Mouse (Mus musculus) embryonic facial prominence, embryonic 10.5 days (tissue): ENCODE data around the gene Agap2. TPM values are rescaled to one million over a fixed set of nuclear protein-coding genes. Genes with fewer than 3 reads are reported as not detected.
A peak's percentile ranks its signal among the peaks of the same experiment; 100 is the strongest.
"Not testable (repeated sequence)": the region's sequence is repeated elsewhere in the genome, so short reads cannot be mapped to it uniquely, and the experiment has no call there.

ENCODE experiments used
- DNase-seq: peaks from one replicate; pipeline ENCODE4 v3.0.0-alpha.2; 2017; ENCODE audit warnings: low spot score
- H3K27ac ChIP-seq: fragments of 300-500 bp; sonication (generic); replicated peaks from 2 replicates; pipeline ENCODE4 v1.5.1; 2016; ENCODE audit warnings: mild to moderate bottlenecking
- H3K27me3 ChIP-seq: fragments of 300-500 bp; sonication (generic); replicated peaks from 2 replicates; pipeline ENCODE4 v1.6.1; 2016; ENCODE audit warnings: low read depth, mild to moderate bottlenecking; ENCODE audit not compliant: poor library complexity, severe bottlenecking
- H3K36me3 ChIP-seq: fragments of 300-500 bp; sonication (generic); replicated peaks from 2 replicates; pipeline ENCODE4 v1.6.1; 2016; ENCODE audit warnings: mild to moderate bottlenecking, moderate library complexity
- H3K4me1 ChIP-seq: fragments of 300-500 bp; sonication (generic); 2 replicates; pipeline ENCODE4 v1.6.1; 2016
- H3K4me3 ChIP-seq: fragments of 300-500 bp; sonication (generic); 2 replicates; pipeline ENCODE4 v1.5.1; 2016; ENCODE audit warnings: mild to moderate bottlenecking, moderate library complexity
- H3K9me3 ChIP-seq: fragments of 300-500 bp; sonication (generic); 2 replicates; pipeline ENCODE4 v1.6.1; 2016; ENCODE audit warnings: mild to moderate bottlenecking
- WGBS: fragments of 180-500 bp; shearing (Covaris S2); methylation state at CpG from one replicate; pipeline ENCODE4 v1.1.7; 2016; 5-methylcytosine and 5-hydroxymethylcytosine counted together
- polyA plus RNA-seq: library from polyadenylated mRNA; unstranded; fragments of >200 nt; fragmentation: Nextera tagmentation; extraction: Ambion mirVana; gene quantifications from 2 replicates; pipeline ENCODE4 v1.2.1, GENCODE M21; 2016

Gene Agap2
- polyA plus RNA-seq, 1 experiment from 2014 or later, result 0.04 TPM

GRCm38 (mm10) chr10:127061513-127061912, 13.6 kb upstream of the Agap2 start:
- DNase-seq, result no peak
- WGBS, result 73% methylated on average over 2 of the region's 2 CpGs
- no peak overlapping the region for H3K27ac ChIP-seq
- peaks cover 53% of the 10 kb centered on the region for H3K27me3 ChIP-seq
- H3K36me3 ChIP-seq, result peaks cover 35% of the 10 kb centered on the region
- H3K4me3 ChIP-seq, result no peak overlapping the region
- H3K9me3 ChIP-seq, result no peaks in the 10 kb centered on the region
- peaks cover 58% of the 10 kb centered on the region for H3K4me1 ChIP-seq

DNA sequence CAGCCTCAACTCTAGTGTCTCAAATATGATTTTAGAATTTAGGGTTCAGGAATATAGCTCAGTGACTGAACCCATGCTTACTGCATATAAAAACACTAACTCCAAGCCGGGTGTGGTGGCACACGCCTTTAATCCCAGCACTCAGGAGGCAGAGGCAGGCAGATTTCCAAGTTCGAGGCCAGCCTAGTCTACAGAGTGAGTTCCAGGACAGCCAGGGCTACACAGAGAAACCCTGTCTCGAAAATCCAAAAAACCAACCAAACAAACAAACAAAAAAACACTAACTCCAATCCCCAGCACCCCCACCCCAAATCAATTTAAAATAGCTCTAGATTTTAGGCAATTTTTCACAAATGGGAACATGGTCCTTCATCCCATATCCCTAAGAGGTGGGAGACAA, 13.0 kb upstream of the Agap2 start:
- Histone ChIP-seq H3K27me3 (peaks cover 52% of the 10 kb centered on the region), H3K4me1 (peaks cover 62% of the 10 kb centered on the region)
- 85% methylated on average over 4 of the region's 4 CpGs for WGBS

GRCm38 (mm10) chr10:127062503-127062902, 12.6 kb upstream of the Agap2 start:
- no peak for DNase-seq
- Histone ChIP-seq H3K4me1 (peaks cover 62% of the 10 kb centered on the region), H3K27ac (peak overlapping the region; percentile 100; the same call in 1 of the 2 replicates), H3K36me3 (peaks cover 35% of the 10 kb centered on the region), H3K4me3 (peak overlapping the region; percentile 93), H3K9me3 (no peaks in the 10 kb centered on the region), H3K27me3 (peaks cover 47% of the 10 kb centered on the region)
- WGBS, result 83% methylated on average over 5 of the region's 5 CpGs

More for the DNA sequence above, 13.0 kb upstream of the Agap2 start:
- DNase-seq, H3K9me3 ChIP-seq, H3K4me3 ChIP-seq, H3K27ac ChIP-seq: not testable (repeated sequence)
- peaks cover 35% of the 10 kb centered on the region for H3K36me3 ChIP-seq

DNA sequence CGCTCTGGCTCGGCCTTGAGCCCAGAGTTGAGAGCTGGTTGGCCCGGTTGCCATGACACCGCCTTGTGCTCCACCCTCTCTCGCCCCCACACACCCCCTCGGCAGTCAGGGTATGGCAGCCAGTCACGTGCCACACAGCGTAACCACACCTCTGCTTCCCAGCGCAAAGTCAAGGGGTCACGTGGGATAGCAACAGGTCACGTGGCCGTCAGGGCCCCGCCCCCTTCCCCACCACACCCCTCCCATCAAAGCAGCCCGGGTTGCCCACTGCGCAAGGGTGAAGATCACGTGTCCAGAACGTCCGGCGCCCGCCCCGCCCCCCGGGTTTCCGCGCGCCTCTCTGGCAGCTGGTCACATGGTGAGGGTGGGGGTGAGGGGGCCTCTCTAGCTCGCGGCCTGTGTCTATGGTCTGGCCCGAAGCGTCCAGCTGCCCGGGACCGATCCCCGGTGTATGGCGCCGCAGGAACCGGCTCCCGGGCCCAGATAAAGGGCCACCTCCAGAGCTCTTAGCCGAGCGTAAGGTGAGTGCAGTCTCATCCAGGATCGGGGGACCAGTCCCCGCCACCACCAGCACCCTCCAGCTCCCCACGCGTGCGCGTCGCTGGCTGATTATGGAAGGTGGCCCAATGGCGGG, 11.7 kb upstream of the Agap2 start, which contains the start of gene Cdk4:
Gene Cdk4, plus strand, starts transcription at position 296 of the 634 bp plus-strand sequence.
- peak; percentile 100 for DNase-seq
- peak within 1 kb of the TSS; percentile 93 for H3K4me3 ChIP-seq
- peaks cover 39% of the 10 kb centered on the region for H3K27me3 ChIP-seq
- peaks cover 62% of the 10 kb centered on the region for H3K4me1 ChIP-seq
- under 1% methylated on average over 46 of the region's 46 CpGs for WGBS
- H3K9me3 ChIP-seq, result no peaks in the 10 kb centered on the region
- peak within 1 kb of the TSS; percentile 100 for H3K27ac ChIP-seq
- H3K36me3 ChIP-seq, result peaks cover 41% of the 10 kb centered on the region

- H3K4me3 ChIP-seq, result peak overlapping the region; percentile 93
- H3K9me3 ChIP-seq, result no peaks in the 10 kb centered on the region
- H3K36me3 ChIP-seq, result peaks cover 46% of the 10 kb centered on the region
- WGBS, result 16% methylated on average over 37 of the region's 37 CpGs
- peak; percentile 58 for DNase-seq
- peaks cover 62% of the 10 kb centered on the region for H3K4me1 ChIP-seq
- H3K27me3 ChIP-seq, result peaks cover 31% of the 10 kb centered on the region
- H3K27ac ChIP-seq, result peak overlapping the region; percentile 100
Observed at GRCm38 (mm10) chr10:127063913-127064870, 10.9 kb upstream of the Agap2 start.

- H3K27me3 ChIP-seq, result peaks cover 13% of the 10 kb centered on the region
- no peak overlapping the region for H3K27ac ChIP-seq
- H3K9me3 ChIP-seq, result no peaks in the 10 kb centered on the region
- peaks cover 46% of the 10 kb centered on the region for H3K36me3 ChIP-seq
- DNase-seq, result no peak
- H3K4me3 ChIP-seq, result peak overlapping the region; percentile 93; the same call in 1 of the 2 replicates
- peaks cover 51% of the 10 kb centered on the region for H3K4me1 ChIP-seq
- 90% methylated on average over 9 of the region's 9 CpGs for WGBS
Observed at GRCm38 (mm10) chr10:127065981-127066380, 9.1 kb upstream of the Agap2 start.

- H3K27me3 ChIP-seq, result peaks cover 7% of the 10 kb centered on the region
- peaks cover 46% of the 10 kb centered on the region for H3K36me3 ChIP-seq
- WGBS, result 88% methylated on average over 14 of the region's 14 CpGs
- peak; percentile 20 for DNase-seq
- H3K4me1 ChIP-seq, result peaks cover 53% of the 10 kb centered on the region
- no peak overlapping the region for H3K27ac ChIP-seq
- peak overlapping the region; percentile 23; the same call in 1 of the 2 replicates for H3K4me3 ChIP-seq
- no peaks in the 10 kb centered on the region for H3K9me3 ChIP-seq
Observed at GRCm38 (mm10) chr10:127066519-127067018, 8.5 kb upstream of the Agap2 start.

DNA sequence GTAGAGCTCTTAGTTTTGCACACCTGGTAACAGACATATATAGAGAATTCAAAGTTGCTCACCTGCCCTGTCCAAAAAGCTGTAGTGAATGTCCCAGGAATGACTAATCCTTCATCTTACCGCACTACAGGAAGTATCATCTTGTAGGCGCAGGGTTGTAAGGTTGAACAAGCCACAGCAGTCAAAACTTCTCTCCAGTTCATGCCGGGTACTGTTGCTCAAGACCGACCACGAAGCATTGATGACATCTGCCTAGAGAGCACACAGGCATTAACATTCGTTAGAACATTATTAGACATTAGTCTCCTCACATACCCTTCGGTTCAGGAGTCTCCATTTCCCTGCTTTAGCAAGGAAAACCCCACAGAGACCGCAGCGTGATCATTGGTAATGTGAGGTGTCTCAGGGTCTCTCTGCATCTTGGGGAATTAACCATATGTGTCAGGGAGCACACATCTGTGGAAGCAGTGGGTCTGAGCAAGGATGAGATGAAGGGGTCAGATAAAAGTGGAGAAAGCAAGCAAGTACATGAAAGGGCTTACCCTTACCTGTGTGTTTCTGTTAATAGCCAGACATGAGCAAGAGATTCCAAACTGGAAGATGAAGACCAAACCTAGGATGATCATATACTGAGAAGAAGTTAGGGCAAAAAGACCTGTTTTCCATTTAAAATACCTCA, 6.6 kb upstream of the Agap2 start:
- no peaks in the 10 kb centered on the region for H3K9me3 ChIP-seq
- H3K27me3 ChIP-seq, result no peaks in the 10 kb centered on the region
- WGBS, result 83% methylated on average over 9 of the region's 9 CpGs
- H3K4me1 ChIP-seq, result peaks cover 47% of the 10 kb centered on the region
- peak overlapping the region; percentile 79 for H3K4me3 ChIP-seq
- DNase-seq, result no peak
- peak overlapping the region; percentile 92; the same call in 1 of the 2 replicates for H3K27ac ChIP-seq
- peaks cover 46% of the 10 kb centered on the region for H3K36me3 ChIP-seq

- H3K27ac ChIP-seq, result peak overlapping the region; percentile 92
- peak overlapping the region; percentile 79 for H3K4me3 ChIP-seq
- peaks cover 43% of the 10 kb centered on the region for H3K36me3 ChIP-seq
- no peaks in the 10 kb centered on the region for H3K9me3 ChIP-seq
- H3K4me1 ChIP-seq, result peaks cover 46% of the 10 kb centered on the region
- WGBS, result 10% methylated on average over 30 of the region's 30 CpGs
- H3K27me3 ChIP-seq, result no peaks in the 10 kb centered on the region
- peak; percentile 54 for DNase-seq
Observed at GRCm38 (mm10) chr10:127069281-127070189, 5.5 kb upstream of the Agap2 start.

DNA sequence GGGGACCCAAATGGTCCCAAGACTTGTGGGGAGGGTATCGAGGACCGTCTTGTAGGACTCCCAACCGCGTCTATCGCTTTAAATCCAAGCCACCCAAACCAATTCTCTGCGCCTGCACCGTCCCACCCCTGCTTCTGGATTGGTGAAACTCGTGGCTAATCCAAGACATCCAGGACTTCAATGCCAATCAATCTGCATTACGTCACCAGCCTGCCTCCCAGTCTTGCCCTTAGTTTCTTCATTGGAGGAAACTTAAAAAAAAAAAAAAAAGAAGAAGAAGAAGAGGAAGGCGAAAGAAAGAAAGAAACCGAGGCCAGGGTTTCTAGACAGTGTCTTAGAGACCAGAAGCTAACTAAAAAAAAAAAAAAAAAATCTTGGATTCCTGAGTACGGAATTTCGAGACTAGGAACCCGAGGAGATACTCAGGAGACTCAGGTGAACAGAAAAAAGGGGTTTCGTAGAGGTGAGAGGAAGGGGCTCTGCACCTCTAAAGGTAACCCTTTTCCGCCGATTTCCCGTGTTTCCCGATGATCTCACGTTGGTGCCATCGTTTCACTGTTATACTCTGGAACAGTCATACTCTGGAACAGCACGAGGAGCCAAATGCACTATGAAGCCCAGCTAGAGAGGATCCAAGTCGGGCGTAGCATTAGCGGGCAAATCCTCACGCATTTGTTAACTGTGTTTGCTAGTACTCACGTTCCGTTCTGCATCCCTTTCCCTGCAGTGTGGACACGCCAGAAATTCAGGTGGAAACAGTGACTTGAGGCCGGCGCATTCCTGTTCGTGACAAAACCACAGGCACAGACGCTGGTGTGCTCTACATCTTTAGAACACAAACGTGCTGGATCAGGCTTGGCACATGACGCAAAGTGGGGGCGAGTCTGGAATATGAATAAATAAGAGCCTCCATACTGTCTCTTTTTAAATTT, 4.6 kb upstream of the Agap2 start, which contains the start of gene Tspan31:
Gene Tspan31, minus strand, starts transcription at position 75 of the 932 bp plus-strand sequence.
- Histone ChIP-seq H3K27me3 (peaks cover 8% of the 10 kb centered on the region), H3K36me3 (peaks cover 34% of the 10 kb centered on the region), H3K4me1 (peaks cover 43% of the 10 kb centered on the region), H3K4me3 (peak within 1 kb of the TSS; percentile 79), H3K27ac (peak within 1 kb of the TSS; percentile 92), H3K9me3 (no peaks in the 10 kb centered on the region)
- WGBS, result 3% methylated on average over 36 of the region's 36 CpGs
- peak; percentile 93 for DNase-seq
